Mouse (Mus musculus) forebrain, embryonic 10.5 days (tissue): Measurements from ENCODE around the gene Grip1. TPM values are rescaled to one million over a fixed set of nuclear protein-coding genes. Genes with fewer than 3 reads are reported as not detected.

Experiments
- DNase-seq: peaks from one replicate; pipeline ENCODE4 v3.0.0-alpha.2; 2017; ENCODE audit warnings: low spot score; ENCODE audit errors: extremely low spot score
- H3K27ac ChIP-seq: fragments of 300-500 bp; sonication (generic); 2 replicates; pipeline ENCODE4 v1.5.1; 2016; ENCODE audit warnings: mild to moderate bottlenecking
- H3K27me3 ChIP-seq: fragments of 300-500 bp; sonication (generic); 2 replicates; pipeline ENCODE4 v1.6.1; 2016; ENCODE audit warnings: mild to moderate bottlenecking; ENCODE audit not compliant: poor library complexity, severe bottlenecking
- H3K36me3 ChIP-seq: fragments of 300-500 bp; sonication (generic); replicated peaks from 2 replicates; pipeline ENCODE4 v1.6.1; 2016; ENCODE audit warnings: mild to moderate bottlenecking, moderate library complexity
- H3K4me1 ChIP-seq: fragments of 300-500 bp; sonication (generic); 2 replicates; pipeline ENCODE4 v1.6.1; 2016
- H3K4me3 ChIP-seq: fragments of 300-500 bp; sonication (generic); 2 replicates; pipeline ENCODE4 v1.5.1; 2016; ENCODE audit warnings: mild to moderate bottlenecking, moderate library complexity
- H3K9me3 ChIP-seq: fragments of 300-500 bp; sonication (generic); 2 replicates; pipeline ENCODE4 v1.6.1; 2016; ENCODE audit warnings: mild to moderate bottlenecking, moderate library complexity
- WGBS: fragments of 180-500 bp; shearing (Covaris S2); methylation state at CpG from one replicate; pipeline ENCODE4 v1.1.7; 2016; 5-methylcytosine and 5-hydroxymethylcytosine counted together
- polyA plus RNA-seq: library from polyadenylated mRNA; unstranded; fragments of >200 nt; fragmentation: Nextera tagmentation; extraction: Ambion mirVana; gene quantifications from 2 replicates; pipeline ENCODE4 v1.2.1, GENCODE M21; 2016

Gene Grip1
- polyA plus RNA-seq, 1 experiment from 2014 or later, result 4.3 TPM

- DNase-seq, result no peak
- WGBS, result 97% methylated on average over 9 of the region's 9 CpGs
Measured at GRCm38 (mm10) chr10:119984299-119984698, 530.7 kb downstream of the Grip1 start.

GRCm38 (mm10) chr10:119998475-119998874 lies 544.8 kb downstream of the Grip1 start:
- Histone ChIP-seq H3K4me1 (no peaks in the 10 kb centered on the region), H3K27me3 (no peaks in the 10 kb centered on the region), H3K27ac (no peak overlapping the region), H3K36me3 (peaks cover 4% of the 10 kb centered on the region; the same call in 1 of the 2 replicates), H3K4me3 (no peak overlapping the region), H3K9me3 (no peaks in the 10 kb centered on the region)
- WGBS, result 89% methylated on average over 4 of the region's 4 CpGs
- no peak for DNase-seq

More at GRCm38 (mm10) chr10:119984299-119984698, 530.7 kb downstream of the Grip1 start:
- Histone ChIP-seq H3K27me3 (no peaks in the 10 kb centered on the region), H3K9me3 (no peaks in the 10 kb centered on the region), H3K27ac (no peak overlapping the region), H3K4me3 (no peak overlapping the region), H3K4me1 (peaks cover 13% of the 10 kb centered on the region), H3K36me3 (no peaks in the 10 kb centered on the region)

GRCm38 (mm10) chr10:120002149-120002548 lies 548.5 kb downstream of the Grip1 start:
- H3K9me3 ChIP-seq, result no peaks in the 10 kb centered on the region
- H3K36me3 ChIP-seq, result no peaks in the 10 kb centered on the region
- H3K27me3 ChIP-seq, result no peaks in the 10 kb centered on the region
- WGBS, result 93% methylated on average over 4 of the region's 4 CpGs
- H3K4me3 ChIP-seq, result no peak overlapping the region
- DNase-seq, result no peak
- H3K27ac ChIP-seq, result no peak overlapping the region
- H3K4me1 ChIP-seq, result no peaks in the 10 kb centered on the region

- 95% methylated on average over 7 of the region's 7 CpGs for WGBS
Measured at GRCm38 (mm10) chr10:120004096-120004495, 550.5 kb downstream of the Grip1 start.

GRCm38 (mm10) chr10:120005581-120005980 lies 552.0 kb downstream of the Grip1 start:
- DNase-seq, result no peak
- 89% methylated on average over 5 of the region's 5 CpGs for WGBS
- no peaks in the 10 kb centered on the region for H3K27me3 ChIP-seq
- H3K4me1 ChIP-seq, result no peaks in the 10 kb centered on the region
- no peak overlapping the region for H3K4me3 ChIP-seq
- H3K36me3 ChIP-seq, result 0 out of 2 replicates have a peak, but pooled peaks cover 3% of the 10 kb centered on the region
- no peaks in the 10 kb centered on the region for H3K9me3 ChIP-seq
- H3K27ac ChIP-seq, result no peak overlapping the region

More at GRCm38 (mm10) chr10:120004096-120004495, 550.5 kb downstream of the Grip1 start:
- DNase-seq, result no peak
- no peak overlapping the region for H3K4me3 ChIP-seq
- no peaks in the 10 kb centered on the region for H3K4me1 ChIP-seq
- no peaks in the 10 kb centered on the region for H3K36me3 ChIP-seq
- H3K9me3 ChIP-seq, result no peaks in the 10 kb centered on the region
- no peaks in the 10 kb centered on the region for H3K27me3 ChIP-seq
- H3K27ac ChIP-seq, result no peak overlapping the region

- Histone ChIP-seq H3K4me3 (no peak overlapping the region), H3K27me3 (no peaks in the 10 kb centered on the region), H3K4me1 (no peaks in the 10 kb centered on the region), H3K36me3 (peaks cover 6% of the 10 kb centered on the region; the same call in 1 of the 2 replicates), H3K27ac (no peak overlapping the region), H3K9me3 (no peaks in the 10 kb centered on the region)
- DNase-seq, result no peak
- WGBS, result 94% methylated on average over 13 of the region's 13 CpGs
Measured at GRCm38 (mm10) chr10:120012331-120012730, 558.7 kb downstream of the Grip1 start.

GRCm38 (mm10) chr10:120015117-120015516 lies 561.5 kb downstream of the Grip1 start:
- no peak overlapping the region for H3K4me3 ChIP-seq
- 89% methylated on average over 3 of the region's 3 CpGs for WGBS
- peaks cover 6% of the 10 kb centered on the region; the same call in 1 of the 2 replicates for H3K36me3 ChIP-seq
- no peaks in the 10 kb centered on the region for H3K4me1 ChIP-seq
- no peaks in the 10 kb centered on the region for H3K27me3 ChIP-seq
- H3K9me3 ChIP-seq, result no peaks in the 10 kb centered on the region
- H3K27ac ChIP-seq, result no peak overlapping the region
- no peak for DNase-seq

GRCm38 (mm10) chr10:120026437-120026836 lies 572.8 kb downstream of the Grip1 start:
- 71% methylated on average over 10 of the region's 10 CpGs for WGBS
- no peak for DNase-seq
- no peak overlapping the region for H3K27ac ChIP-seq
- H3K4me3 ChIP-seq, result no peak overlapping the region
- no peaks in the 10 kb centered on the region for H3K9me3 ChIP-seq
- H3K27me3 ChIP-seq, result no peaks in the 10 kb centered on the region
- H3K4me1 ChIP-seq, result peaks cover 16% of the 10 kb centered on the region
- no peaks in the 10 kb centered on the region; the same call in 1 of the 2 replicates for H3K36me3 ChIP-seq

GRCm38 (mm10) chr10:120030901-120031300 lies 577.3 kb downstream of the Grip1 start:
- no peaks in the 10 kb centered on the region for H3K9me3 ChIP-seq
- no peaks in the 10 kb centered on the region for H3K36me3 ChIP-seq
- no peak for DNase-seq
- no peak overlapping the region for H3K4me3 ChIP-seq
- H3K27me3 ChIP-seq, result no peaks in the 10 kb centered on the region; the same call in 1 of the 2 replicates
- peaks cover 35% of the 10 kb centered on the region for H3K4me1 ChIP-seq
- no peak overlapping the region for H3K27ac ChIP-seq
- 95% methylated on average over 6 of the region's 6 CpGs for WGBS

GRCm38 (mm10) chr10:120031316-120031715 lies 577.7 kb downstream of the Grip1 start:
- 95% methylated on average over 8 of the region's 8 CpGs for WGBS

GRCm38 (mm10) chr10:120033866-120034265 lies 580.2 kb downstream of the Grip1 start:
- peaks cover 11% of the 10 kb centered on the region for H3K36me3 ChIP-seq
- no peak for DNase-seq
- H3K27ac ChIP-seq, result no peak overlapping the region
- H3K4me1 ChIP-seq, result peaks cover 33% of the 10 kb centered on the region
- H3K4me3 ChIP-seq, result no peak overlapping the region
- H3K9me3 ChIP-seq, result no peaks in the 10 kb centered on the region
- no peaks in the 10 kb centered on the region; the same call in 1 of the 2 replicates for H3K27me3 ChIP-seq
- 81% methylated on average over 9 of the region's 9 CpGs for WGBS

More at GRCm38 (mm10) chr10:120031316-120031715, 577.7 kb downstream of the Grip1 start:
- Histone ChIP-seq H3K36me3 (no peaks in the 10 kb centered on the region), H3K4me1 (peaks cover 38% of the 10 kb centered on the region), H3K27ac (no peak overlapping the region), H3K4me3 (no peak overlapping the region), H3K9me3 (no peaks in the 10 kb centered on the region), H3K27me3 (no peaks in the 10 kb centered on the region; the same call in 1 of the 2 replicates)
- DNase-seq, result no peak

GRCm38 (mm10) chr10:120035211-120035733 lies 581.6 kb downstream of the Grip1 start:
- Histone ChIP-seq H3K27ac (no peak overlapping the region), H3K4me3 (peak overlapping the region; percentile 5; the same call in 1 of the 2 replicates), H3K9me3 (no peaks in the 10 kb centered on the region), H3K27me3 (no peaks in the 10 kb centered on the region; the same call in 1 of the 2 replicates), H3K36me3 (peaks cover 13% of the 10 kb centered on the region), H3K4me1 (peaks cover 27% of the 10 kb centered on the region)
- DNase-seq, result no peak
- WGBS, result 49% methylated on average over 15 of the region's 15 CpGs

- WGBS, result 54% methylated on average over 6 of the region's 6 CpGs
- H3K27ac ChIP-seq, result no peak overlapping the region
- H3K27me3 ChIP-seq, result no peaks in the 10 kb centered on the region; the same call in 1 of the 2 replicates
- H3K36me3 ChIP-seq, result peaks cover 13% of the 10 kb centered on the region
- H3K9me3 ChIP-seq, result no peaks in the 10 kb centered on the region
- H3K4me3 ChIP-seq, result peak overlapping the region; percentile 5; the same call in 1 of the 2 replicates
- peaks cover 27% of the 10 kb centered on the region for H3K4me1 ChIP-seq
- DNase-seq, result no peak
Measured at GRCm38 (mm10) chr10:120035824-120036223, 582.2 kb downstream of the Grip1 start.
